Mouse (Mus musculus): ENCODE measurements at regions not wholly inside any gene's neighbourhood (a gene's known extent, or its start where the extent isn't known, plus 50 kb on each side); places are given as distances from the start of the nearest gene placed in this dataset.

DNA sequence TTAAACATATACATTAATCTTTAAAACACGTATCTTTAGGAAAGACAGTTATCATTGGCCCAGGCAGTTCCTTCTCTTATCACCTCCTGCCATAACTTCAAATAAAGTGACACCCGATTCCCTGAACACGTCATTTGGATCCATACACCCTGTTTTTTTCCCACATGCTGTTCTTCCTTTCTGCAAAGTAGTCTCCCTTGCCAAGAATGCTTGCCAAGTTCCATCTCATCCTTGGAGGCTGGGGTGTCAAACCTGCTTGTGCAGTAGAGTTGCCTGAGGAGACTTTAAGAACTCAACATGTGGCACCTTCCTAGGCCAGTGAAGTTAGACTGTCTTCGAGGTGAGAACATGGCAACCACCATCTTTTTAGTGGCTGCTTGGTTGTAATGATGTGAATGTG is 73.2 kb upstream of the Pard3b start:
- H3K27me3 ChIP-seq, result no peaks in the 10 kb centered on the region
- no peaks in the 10 kb centered on the region for H3K9me3 ChIP-seq (replicated peaks)
- no peak overlapping the region for H3K27ac ChIP-seq
- H3K36me3 ChIP-seq (ENCODE audit: poor library complexity, severe bottlenecking), result no peaks in the 10 kb centered on the region
- H3K4me3 ChIP-seq, result no peak overlapping the region
- H3K4me1 ChIP-seq, result no peaks in the 10 kb centered on the region
- no peak overlapping the region for H3K4me2 ChIP-seq
- H3K9ac ChIP-seq, result no peak overlapping the region
- 80% methylated on average over 4 of the region's 4 CpGs for WGBS
- no peak; the same call in 1 of the 2 replicates for ATAC-seq

DNA sequence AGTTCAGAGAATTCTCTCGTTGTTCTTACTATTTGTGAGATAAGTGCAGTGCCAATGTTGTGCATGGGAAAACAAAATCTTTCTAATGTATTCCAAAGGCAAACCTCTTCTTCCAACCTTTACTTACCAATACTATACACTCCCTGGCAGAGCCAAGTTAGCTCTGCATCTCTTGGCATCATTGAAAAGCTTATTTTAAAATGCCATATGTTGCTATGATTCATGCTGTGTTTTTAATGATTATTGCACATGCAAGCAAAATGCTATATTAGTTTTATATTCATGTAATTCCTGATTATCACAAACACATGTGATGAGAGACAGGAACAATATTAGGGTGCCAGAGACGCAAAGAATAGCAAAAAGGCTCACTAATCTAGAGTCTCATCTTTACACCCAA is 64.3 kb upstream of the Pard3b start:
- H3K9ac ChIP-seq, result no peak overlapping the region
- no peak overlapping the region for H3K4me2 ChIP-seq
- H3K27me3 ChIP-seq, result no peaks in the 10 kb centered on the region
- H3K4me1 ChIP-seq, result no peaks in the 10 kb centered on the region
- no peak for ATAC-seq
- no peak overlapping the region for H3K4me3 ChIP-seq
- no peak overlapping the region for H3K27ac ChIP-seq
- WGBS, result 82% methylated on average over 2 of the region's 2 CpGs
- no peaks in the 10 kb centered on the region for H3K36me3 ChIP-seq (ENCODE audit: poor library complexity, severe bottlenecking)
- H3K9me3 ChIP-seq (replicated peaks), result no peaks in the 10 kb centered on the region

GRCm38 (mm10) chr1:61576758-61577157 is 61.9 kb upstream of the Pard3b start:
- Histone ChIP-seq H3K27ac (no peak overlapping the region), H3K36me3 (ENCODE audit: poor library complexity, severe bottlenecking) (no peaks in the 10 kb centered on the region), H3K9me3 (replicated peaks) (no peaks in the 10 kb centered on the region), H3K27me3 (no peaks in the 10 kb centered on the region), H3K4me3 (no peak overlapping the region), H3K4me2 (no peak overlapping the region), H3K9ac (no peak overlapping the region), H3K4me1 (no peaks in the 10 kb centered on the region)
- WGBS, result 83% methylated on average over 4 of the region's 4 CpGs
- no peak for ATAC-seq

DNA sequence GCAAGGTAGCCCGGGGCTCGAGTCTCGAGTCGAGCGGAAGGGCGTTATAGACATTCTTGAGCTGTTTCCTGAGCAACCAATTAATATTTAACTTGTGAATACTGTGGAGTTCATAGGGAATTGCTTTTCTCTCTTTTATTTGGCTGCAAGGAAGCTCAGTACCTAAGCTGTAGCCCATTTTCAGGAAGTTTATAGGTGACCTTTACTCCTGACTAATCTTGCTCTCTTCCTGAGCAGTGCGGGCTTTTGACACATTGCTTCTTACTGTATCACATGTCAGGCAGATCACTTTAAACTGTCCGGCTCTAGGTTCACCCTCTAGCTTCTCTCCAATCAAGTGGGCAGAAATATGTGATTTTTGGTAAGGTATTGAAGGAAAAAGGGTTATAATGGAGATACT is 51.4 kb upstream of the Pard3b start:
- Histone ChIP-seq H3K4me3 (no peak overlapping the region), H3K4me2 (no peak overlapping the region), H3K27me3 (no peaks in the 10 kb centered on the region), H3K36me3 (ENCODE audit: poor library complexity, severe bottlenecking) (no peaks in the 10 kb centered on the region), H3K9ac (no peak overlapping the region), H3K4me1 (no peaks in the 10 kb centered on the region), H3K27ac (no peak overlapping the region), H3K9me3 (replicated peaks) (no peaks in the 10 kb centered on the region)
- ATAC-seq, result no peak
- WGBS, result 85% methylated on average over 8 of the region's 8 CpGs

Measured in forebrain, embryonic 13.5 days (tissue).